Comparison of ENCODE assay signal across 9 mouse cellular contexts in genomic region chr7:81933061-81933600, GRCm38 (mm10). TPM values are rescaled to one million over a fixed set of nuclear protein-coding genes. Genes with fewer than 3 reads are reported as not detected.
A peak's percentile ranks its signal among the peaks of the same experiment; 100 is the strongest.
DNase-seq lines count a peak whose midpoint lies in the region; ATAC-seq lines count a peak whose summit lies in the region.
"Had no signal": no experiment of that assay in that cellular context is flagged by ENCODE, and none has a peak within 500 bp of the region (broad histone marks: within the 10 kb centered on the region; RNA-seq: fewer than 3 reads in every experiment).

No protein-coding gene starts in this region.

- no peaks in the 10 kb centered on the region for H3K36me3 ChIP-seq in intestine, embryonic 16.5 days (ENCODE audit: control insufficient read depth, insufficient read depth, low read length)
- H3K36me3 ChIP-seq in midbrain, embryonic 16.5 days (ENCODE audit: control insufficient read depth, insufficient read depth, low read length) = no peaks in the 10 kb centered on the region

- 0 out of 2 replicates have a peak, but pooled peaks cover 2% of the 10 kb centered on the region for H3K4me1 ChIP-seq in intestine, embryonic 16.5 days (ENCODE audit: control insufficient read depth, insufficient read depth, low read length)
- H3K4me1 ChIP-seq in midbrain, embryonic 16.5 days (ENCODE audit: control insufficient read depth, insufficient read depth, low read length) = peaks cover 34% of the 10 kb centered on the region

- peak; percentile 24 for ATAC-seq in intestine, embryonic 16.5 days
- ATAC-seq in midbrain, embryonic 16.5 days = no peak

- DNase-seq in cerebellum, adult 8-10 months = peak; percentile 19
- no peak for DNase-seq in cerebellum, adult 9-11 months
- DNase-seq in thymus, postnatal 0 days (ENCODE audit: low spot score) = peak; percentile 8
- no peak for DNase-seq in thymus, postnatal 10 days (ENCODE audit: low spot score in 2 of 2)
- no peak for DNase-seq in ovary, postnatal 36 days (ENCODE audit: low spot score)
- no peak for DNase-seq in layer of hippocampus, adult 8-10 months (ENCODE audit: low spot score in 2 of 2)

- peak overlapping the region; percentile 85 for H3K4me2 ChIP-seq in intestine, embryonic 16.5 days (ENCODE audit: low read depth, low read length)
- H3K4me2 ChIP-seq in midbrain, embryonic 16.5 days (ENCODE audit: low read length) = peak overlapping the region; percentile 84

- H3K9ac ChIP-seq in intestine, embryonic 16.5 days (ENCODE audit: low read depth, low read length) = peak overlapping the region; percentile 81
- H3K9ac ChIP-seq in midbrain, embryonic 16.5 days (ENCODE audit: low read depth, low read length) = peak overlapping the region; percentile 99

- 6% methylated on average over 23 of the region's 23 CpGs for WGBS in intestine, embryonic 16.5 days
- 2% methylated on average over 23 of the region's 23 CpGs for WGBS in midbrain, embryonic 16.5 days

- peak overlapping the region; percentile 53 for H3K4me3 ChIP-seq in intestine, embryonic 16.5 days (ENCODE audit: low read length)
- peak overlapping the region; percentile 93 for H3K4me3 ChIP-seq in midbrain, embryonic 16.5 days (ENCODE audit: low read depth, low read length)

- no peaks in the 10 kb centered on the region for H3K9me3 ChIP-seq in intestine, embryonic 16.5 days (ENCODE audit: control insufficient read depth, low read length)
- H3K9me3 ChIP-seq in midbrain, embryonic 16.5 days (replicated peaks; ENCODE audit: control insufficient read depth, low read length, poor library complexity, severe bottlenecking) = no peaks in the 10 kb centered on the region

- peaks cover 16% of the 10 kb centered on the region; the same call in 1 of the 2 replicates for H3K27me3 ChIP-seq in intestine, embryonic 16.5 days (replicated peaks; ENCODE audit: control insufficient read depth, insufficient read depth, low read length)
- H3K27me3 ChIP-seq in midbrain, embryonic 16.5 days (ENCODE audit: control insufficient read depth, insufficient read depth, low read depth, low read length) = no peaks in the 10 kb centered on the region

- peak overlapping the region; percentile 79 for H3K27ac ChIP-seq in intestine, embryonic 16.5 days (ENCODE audit: low read length)
- peak overlapping the region; percentile 96 for H3K27ac ChIP-seq in midbrain, embryonic 16.5 days (ENCODE audit: low read length)

RNA-seq across cellular contexts. Expression of gene Hdgfl3, which starts 1.1 kb away (rescaled TPM):
- 11.0 and 14.4 TPM in 2 replicates for polyA plus RNA-seq in thymus, postnatal 0 days (2015; fragmentation: Nextera tagmentation; extraction: Ambion mirVana)
- polyA plus RNA-seq in intestine, embryonic 16.5 days (2015; fragmentation: Nextera tagmentation; extraction: Ambion mirVana) = 6.3 and 6.7 TPM in 2 replicates
- 63.5 and 66.9 TPM in 2 replicates for polyA plus RNA-seq in midbrain, embryonic 16.5 days (2015; fragmentation: Nextera tagmentation; extraction: Ambion mirVana)
- total RNA-seq in layer of hippocampus, adult 8-10 months (2022) = 10 to 100 TPM; 61.8 to 65.0 (median 63.0) TPM
- polyA plus RNA-seq: C2C12 had no signal

RNA-seq across cellular contexts. Expression of gene Bnc1, which starts 59.0 kb away (rescaled TPM):
- polyA plus RNA-seq in thymus, postnatal 0 days (2015; fragmentation: Nextera tagmentation; extraction: Ambion mirVana) = 2.6 and 2.8 TPM in 2 replicates
- 2.1 TPM in 2 replicates for polyA plus RNA-seq in intestine, embryonic 16.5 days (2015; fragmentation: Nextera tagmentation; extraction: Ambion mirVana)
- 0.04 and 0.10 TPM in 2 replicates for polyA plus RNA-seq in midbrain, embryonic 16.5 days (2015; fragmentation: Nextera tagmentation; extraction: Ambion mirVana)
- total RNA-seq in layer of hippocampus, adult 8-10 months (2022) = under 1 TPM in 2 of 4 experiments, not detected in 2; 0.10 to 0.11 TPM

Comparison
In these comparisons a context has a peak if more than half of its experiments do, and no peak if none do; other contexts are left out.
1. DNase-seq: peak in cerebellum, adult 8-10 months (single experiment) and thymus, postnatal 0 days (single experiment); none in cerebellum, adult 9-11 months (single experiment), thymus, postnatal 10 days (0 of 2), ovary, postnatal 36 days (single experiment) and layer of hippocampus, adult 8-10 months (0 of 2).